Mouse (Mus musculus): Measurements from ENCODE around the gene Gm11444.

DNA sequence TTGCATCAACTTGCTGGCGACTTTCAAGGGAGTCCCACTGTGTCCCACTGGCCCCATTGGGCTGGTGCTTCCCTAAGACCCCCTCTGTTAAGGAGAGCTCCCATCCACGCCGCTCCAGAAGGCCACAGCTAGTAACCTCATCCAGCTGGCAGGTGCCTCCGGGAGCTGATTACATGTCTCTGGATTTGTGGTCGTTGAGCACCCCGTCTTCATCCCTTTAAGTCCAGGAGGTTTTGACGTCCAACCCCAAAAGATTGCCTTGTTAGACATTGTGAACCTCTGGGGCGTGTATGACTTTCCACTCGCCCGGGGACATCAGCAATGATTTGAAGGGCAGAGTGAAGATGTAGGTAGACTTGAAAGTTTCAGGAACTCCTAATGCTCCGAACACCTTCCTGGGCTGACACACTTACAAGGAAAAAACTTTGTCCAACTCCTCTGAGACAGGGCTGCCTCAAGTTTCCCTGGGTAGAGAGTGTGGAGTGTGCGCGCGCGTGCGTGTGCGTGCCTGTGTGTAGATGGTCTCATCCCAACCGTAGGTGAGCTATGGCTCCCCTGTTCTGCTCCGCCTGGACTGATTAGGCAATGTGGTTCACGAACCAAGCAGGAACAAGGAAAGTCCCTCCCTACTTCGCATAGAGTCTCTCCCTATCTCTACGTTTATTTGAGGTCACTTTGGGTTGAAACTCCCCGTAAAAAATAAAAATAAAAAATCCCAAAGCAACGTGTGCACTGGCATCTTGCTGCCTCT lies 7.4 kb downstream of the Gm11444 start:
- TF ChIP-seq POLR2A (IDR thresholded peaks at IDR 0.05; ENCODE audit: low read depth, low read length) (no peak), CTCF (IDR thresholded peaks at IDR 0.05; ENCODE audit: borderline replicate concordance, insufficient read depth, low read length) (no peak)
